ENCODE assay signal across 8 mouse cellular contexts in the genomic region with DNA sequence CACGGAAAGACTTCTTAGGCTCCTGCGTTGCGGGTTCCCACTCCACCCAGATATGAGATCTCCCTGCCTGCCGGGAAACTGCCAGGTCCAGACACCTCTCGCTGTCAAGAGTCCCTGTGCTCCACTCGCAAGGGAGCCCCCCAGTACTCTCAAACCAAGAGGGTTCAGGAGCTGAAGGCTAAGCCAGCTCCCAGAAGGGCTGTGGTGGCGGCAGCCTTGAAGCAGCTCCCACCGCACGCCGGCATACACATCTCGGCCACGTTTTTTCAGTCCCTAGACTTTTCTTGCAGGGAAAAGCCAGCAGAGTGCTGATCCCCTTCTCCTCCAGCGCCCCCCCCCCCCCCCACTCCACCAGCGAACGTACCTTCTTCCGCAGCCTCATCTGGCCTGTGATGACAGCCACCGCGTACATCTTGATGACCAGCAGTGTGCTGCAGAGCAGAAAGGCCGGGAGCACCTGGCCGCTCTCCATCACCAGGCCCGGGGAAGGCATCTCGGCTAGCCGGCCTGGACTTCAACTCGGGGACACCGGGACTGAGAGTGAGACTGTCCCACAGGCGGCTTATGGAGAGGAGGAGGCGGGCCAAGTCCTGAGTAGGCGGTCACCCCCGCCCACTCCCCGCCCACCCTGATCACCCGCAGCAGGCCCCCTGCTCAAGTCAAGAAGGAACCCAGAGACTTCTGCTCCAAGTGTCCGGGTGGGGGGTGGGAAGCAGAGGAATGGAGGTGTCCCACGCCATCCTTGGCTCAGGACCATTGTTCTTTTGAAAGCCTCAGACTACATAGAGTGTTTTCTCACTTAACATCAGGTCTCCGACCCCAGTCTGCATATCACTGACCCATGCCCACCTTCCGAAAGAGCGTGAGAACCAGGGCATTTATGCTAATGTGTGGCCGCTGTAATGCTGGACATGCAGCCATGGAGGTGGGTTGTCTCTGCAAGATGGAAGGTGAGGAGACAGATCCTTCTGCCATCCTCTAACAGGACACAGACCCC. TPM values are rescaled to one million over a fixed set of nuclear protein-coding genes. Genes with fewer than 3 reads are reported as not detected.
DNase-seq lines count a peak whose midpoint lies in the region; ATAC-seq and TF ChIP-seq lines count a peak whose summit lies in the region.

No protein-coding gene starts in this region.

- no peak for TF ChIP-seq POLR2A in ES-Bruce4 (IDR thresholded peaks at IDR 0.05; ENCODE audit: insufficient read depth, low read length)

- ATAC-seq in forebrain, postnatal 0 days = no peak
- ATAC-seq in megakaryocyte progenitor cell, adult 5-6 weeks (replicated peaks; ENCODE audit: poor library complexity) = no peak

- H3K9ac ChIP-seq in ES-Bruce4 (ENCODE audit: low read depth, poor library complexity, severe bottlenecking) = peak overlapping the region; percentile 56
- peak overlapping the region; percentile 25; the same call in 1 of the 2 replicates for H3K9ac ChIP-seq in forebrain, postnatal 0 days

- H3K4me3 ChIP-seq in ES-Bruce4 (ENCODE audit: low read depth, low read length) = peak overlapping the region; percentile 64
- peak overlapping the region; percentile 22 for H3K4me3 ChIP-seq in forebrain, postnatal 0 days (ENCODE audit: low read depth, low read length)

- no peaks in the 10 kb centered on the region for H3K27me3 ChIP-seq in ES-Bruce4 (ENCODE audit: control insufficient read depth, insufficient read depth, low read length, poor library complexity, severe bottlenecking)
- H3K27me3 ChIP-seq in forebrain, postnatal 0 days (ENCODE audit: insufficient read depth, low read length) = 0 out of 2 replicates have a peak, but pooled peaks cover 3% of the 10 kb centered on the region

- H3K9me3 ChIP-seq in ES-Bruce4 (replicated peaks; ENCODE audit: control insufficient read depth, insufficient read depth, low read length, poor library complexity, severe bottlenecking) = no peaks in the 10 kb centered on the region
- H3K9me3 ChIP-seq in forebrain, postnatal 0 days (ENCODE audit: low read length) = no peaks in the 10 kb centered on the region

- WGBS in forebrain, postnatal 0 days = 10% methylated on average over 36 of the region's 37 CpGs

- no peak overlapping the region for H3K27ac ChIP-seq in ES-Bruce4 (ENCODE audit: insufficient read depth, low read length)
- H3K27ac ChIP-seq in forebrain, postnatal 0 days (ENCODE audit: low read depth, low read length) = no peak overlapping the region

- peak; percentile 53 for DNase-seq in adrenal gland, adult (ENCODE audit: inconsistent age in 2 of 2, low spot score in 1 of 2)
- no peak for DNase-seq in adrenal gland, postnatal 4 days (ENCODE audit: low spot score in 2 of 2)
- no peak for DNase-seq in forebrain, postnatal 0 days
- DNase-seq in kidney, postnatal 36 days = peak; percentile 39 to 58
- DNase-seq in neural tube, embryonic 10.5 days (ENCODE audit: extremely low spot score, low spot score) = peak; percentile 48
- DNase-seq in B cell, adult 2 months = no peak

- no peak for TF ChIP-seq EP300 in ES-Bruce4 (IDR thresholded peaks at IDR 0.05; ENCODE audit: insufficient read depth, low read depth, low read length)

- H3K36me3 ChIP-seq in ES-Bruce4 (ENCODE audit: control insufficient read depth, insufficient read depth, low read length, poor library complexity, severe bottlenecking) = no peaks in the 10 kb centered on the region
- H3K36me3 ChIP-seq in forebrain, postnatal 0 days (ENCODE audit: insufficient read depth) = no peaks in the 10 kb centered on the region

- peaks cover 2% of the 10 kb centered on the region for H3K4me1 ChIP-seq in ES-Bruce4 (ENCODE audit: control insufficient read depth, insufficient read depth, low read length)
- H3K4me1 ChIP-seq in forebrain, postnatal 0 days (ENCODE audit: insufficient read depth) = 0 out of 2 replicates have a peak, but pooled peaks cover 5% of the 10 kb centered on the region

- peak overlapping the region; percentile 54 for H3K4me2 ChIP-seq in forebrain, postnatal 0 days (ENCODE audit: low read depth)

- no peak for TF ChIP-seq CTCF in ES-Bruce4 (IDR thresholded peaks at IDR 0.05; ENCODE audit: low read depth, low read length)
- no peak for TF ChIP-seq CTCF in forebrain, postnatal 0 days (IDR thresholded peaks at IDR 0.05; ENCODE audit: low read depth)

RNA-seq across cellular contexts. Expression of a gene that starts 26.6 kb away (rescaled TPM):
- total RNA-seq in adrenal gland, postnatal 4 days (2021) = 10 to 100 TPM; 14.6 to 16.9 TPM
- polyA plus RNA-seq in ES-Bruce4 (2011; ENCODE audit: insufficient read depth, insufficient read length, low read depth, missing spikeins) = 8.7 and 9.4 TPM in 2 replicates
- 4.2 and 6.3 TPM in 2 replicates for total RNA-seq in forebrain, postnatal 0 days (2014; rRNA removed)
- polyA plus RNA-seq in forebrain, postnatal 0 days (2015; fragmentation: Nextera tagmentation; extraction: Ambion mirVana) = 4.8 TPM in 2 replicates
- total RNA-seq in megakaryocyte progenitor cell, adult 5-6 weeks (2015) = 0.17 and 1.1 TPM in 2 replicates
- 0.71 and 2.6 TPM in 2 replicates for total RNA-seq in megakaryocyte progenitor cell, adult 5-6 weeks (2017)

RNA-seq across cellular contexts. Expression of a gene that starts 49.7 kb away (rescaled TPM):
- total RNA-seq in adrenal gland, postnatal 4 days (2021) = 10 to 100 TPM; 51.4 to 54.9 TPM
- polyA plus RNA-seq in ES-Bruce4 (2011; ENCODE audit: insufficient read depth, insufficient read length, low read depth, missing spikeins) = 21.7 and 22.3 TPM in 2 replicates
- 30.4 and 40.0 TPM in 2 replicates for total RNA-seq in forebrain, postnatal 0 days (2014; rRNA removed)
- 14.5 and 16.9 TPM in 2 replicates for polyA plus RNA-seq in forebrain, postnatal 0 days (2015; fragmentation: Nextera tagmentation; extraction: Ambion mirVana)
- 28.6 and 29.4 TPM in 2 replicates for total RNA-seq in megakaryocyte progenitor cell, adult 5-6 weeks (2015)
- total RNA-seq in megakaryocyte progenitor cell, adult 5-6 weeks (2017) = 36.4 and 38.9 TPM in 2 replicates

Comparison
In these comparisons a context has a peak if more than half of its experiments do, and no peak if none do; other contexts are left out.
1. DNase-seq: peak in adrenal gland, adult (2 of 2), kidney, postnatal 36 days (2 of 2) and neural tube, embryonic 10.5 days (single experiment); none in adrenal gland, postnatal 4 days (0 of 2), forebrain, postnatal 0 days (single experiment) and B cell, adult 2 months (0 of 2).